Mouse (Mus musculus) frontal cortex, postnatal 36 days (tissue): Measurements from ENCODE around the gene Figla.

Experiments used
- DNase-seq, 2 experiments: peaks; one replicate each; pipeline ENCODE4 v3.0.0; 2022; ENCODE audit warnings: low spot score in 2 of 2

The Figla gene

GRCm38 (mm10) chr6:86028601-86029322, 12.8 kb downstream of the Figla start, which contains the start of gene Add2:
Gene Add2 (plus strand): TSS chr6:86028681.
- DNase-seq = peak; percentile 74

- no peak for DNase-seq
Measured at GRCm38 (mm10) chr6:86029323-86029713, 13.3 kb downstream of the Figla start.

- DNase-seq = no peak
Measured at GRCm38 (mm10) chr6:86031527-86031926, 15.6 kb downstream of the Figla start.

GRCm38 (mm10) chr6:86033635-86034034, 17.7 kb downstream of the Figla start:
- DNase-seq = no peak

- DNase-seq = no peak
Measured at GRCm38 (mm10) chr6:86038901-86039300, 22.9 kb downstream of the Figla start.

- no peak for DNase-seq
Measured at GRCm38 (mm10) chr6:86040140-86040539, 24.2 kb downstream of the Figla start.

GRCm38 (mm10) chr6:86047510-86047909, 31.5 kb downstream of the Figla start:
- DNase-seq = no peak

- peak; percentile 85 to 90 for DNase-seq
Measured at GRCm38 (mm10) chr6:86048509-86048908, 32.5 kb downstream of the Figla start.

GRCm38 (mm10) chr6:86050586-86051268, 34.8 kb downstream of the Figla start:
- no peak for DNase-seq

- no peak for DNase-seq
Measured at GRCm38 (mm10) chr6:86052032-86052459, 36.1 kb downstream of the Figla start.

GRCm38 (mm10) chr6:86052556-86052955, 36.6 kb downstream of the Figla start:
- DNase-seq = no peak

GRCm38 (mm10) chr6:86053099-86053498, 37.1 kb downstream of the Figla start:
- DNase-seq = no peak

- no peak for DNase-seq
Measured at GRCm38 (mm10) chr6:86053594-86053993, 37.6 kb downstream of the Figla start.

- DNase-seq = no peak
Measured at GRCm38 (mm10) chr6:86058475-86058874, 42.5 kb downstream of the Figla start.

GRCm38 (mm10) chr6:86059151-86059853, 43.3 kb downstream of the Figla start:
- no peak for DNase-seq

- DNase-seq = no peak
Measured at GRCm38 (mm10) chr6:86060170-86060569, 44.2 kb downstream of the Figla start.

GRCm38 (mm10) chr6:86062226-86062625, 46.3 kb downstream of the Figla start:
- DNase-seq = no peak

- DNase-seq = no peak
Measured at GRCm38 (mm10) chr6:86062684-86063083, 46.7 kb downstream of the Figla start.

- peak; percentile 85 to 90 for DNase-seq
Measured at GRCm38 (mm10) chr6:86064318-86065016, 48.5 kb downstream of the Figla start.

GRCm38 (mm10) chr6:86066727-86067126, 50.8 kb downstream of the Figla start:
- DNase-seq = no peak

- DNase-seq = no peak
Measured at GRCm38 (mm10) chr6:86067145-86067544, 51.2 kb downstream of the Figla start.

- peak in 1 of 2 experiments; percentile 46 for DNase-seq
Measured at GRCm38 (mm10) chr6:86069009-86069408, 53.0 kb downstream of the Figla start.
